Mouse (Mus musculus) megakaryocyte, adult 5-6 weeks (primary cell): ENCODE measurements around the gene Tmem144. TPM values are rescaled to one million over a fixed set of nuclear protein-coding genes. Genes with fewer than 3 reads are reported as not detected.

Experiments
- ATAC-seq: 2 replicates; pipeline ENCODE4 v1.8.0; 2016; ENCODE audit warnings: mild to moderate bottlenecking, inconsistent platforms; ENCODE audit not compliant: poor library complexity, severe bottlenecking
- total RNA-seq, 2 experiments: library from RNA; stranded (forward) in 1 of 2; stranded (reverse) in 1 of 2; fragments of 153-499, 151-499 nt in 1 of 2; fragments of 221-1000, 200-1000 nt in 1 of 2; gene quantifications; 2 replicates each; pipeline versions ENCODE4 v1.2.3 to v1.2.4; 2015 to 2017

Gene Tmem144
- total RNA-seq, 2 experiments from 2014 or later: 1.2 to 2.7 TPM

- ATAC-seq: no peak
Measured at GRCm38 (mm10) chr3:79866089-79866488, 13.5 kb upstream of the Tmem144 start.

GRCm38 (mm10) chr3:79864824-79865223 lies 12.3 kb upstream of the Tmem144 start:
- peak; percentile 97 for ATAC-seq

- ATAC-seq: no peak
Measured at GRCm38 (mm10) chr3:79858221-79858620, 5.6 kb upstream of the Tmem144 start.

GRCm38 (mm10) chr3:79857780-79858179 lies 5.2 kb upstream of the Tmem144 start:
- no peak for ATAC-seq

- no peak for ATAC-seq
Measured at GRCm38 (mm10) chr3:79852108-79852507, 465 bp downstream of the Tmem144 start.

GRCm38 (mm10) chr3:79850656-79851055 lies 1.9 kb downstream of the Tmem144 start:
- no peak for ATAC-seq

- no peak for ATAC-seq
Measured at GRCm38 (mm10) chr3:79849621-79850020, 3.0 kb downstream of the Tmem144 start.

GRCm38 (mm10) chr3:79848841-79849240 lies 3.7 kb downstream of the Tmem144 start:
- ATAC-seq: no peak

GRCm38 (mm10) chr3:79846633-79847032 lies 5.9 kb downstream of the Tmem144 start:
- peak; percentile 20; the same call in 1 of the 2 replicates for ATAC-seq

- ATAC-seq: peak; percentile 46
Measured at GRCm38 (mm10) chr3:79843999-79844398, 8.6 kb downstream of the Tmem144 start.

- peak; percentile 87 for ATAC-seq
Measured at GRCm38 (mm10) chr3:79842616-79843016, 10.0 kb downstream of the Tmem144 start.

GRCm38 (mm10) chr3:79842165-79842564 lies 10.4 kb downstream of the Tmem144 start:
- ATAC-seq: peak; percentile 53

- no peak for ATAC-seq
Measured at GRCm38 (mm10) chr3:79841475-79841874, 11.1 kb downstream of the Tmem144 start.

- 0 out of 2 replicates have a peak, but pooled peaks have one; percentile 36 for ATAC-seq
Measured at GRCm38 (mm10) chr3:79838751-79839150, 13.8 kb downstream of the Tmem144 start.

GRCm38 (mm10) chr3:79829289-79829688 lies 23.3 kb downstream of the Tmem144 start:
- no peak for ATAC-seq

GRCm38 (mm10) chr3:79825067-79825780 lies 27.3 kb downstream of the Tmem144 start:
- no peak for ATAC-seq

GRCm38 (mm10) chr3:79823176-79823575 lies 29.4 kb downstream of the Tmem144 start:
- no peak for ATAC-seq

- no peak for ATAC-seq
Measured at GRCm38 (mm10) chr3:79821131-79821530, 31.4 kb downstream of the Tmem144 start.

GRCm38 (mm10) chr3:79818202-79818995 lies 34.2 kb downstream of the Tmem144 start:
- ATAC-seq: peak; percentile 52; the same call in 1 of the 2 replicates

GRCm38 (mm10) chr3:79816229-79816628 lies 36.3 kb downstream of the Tmem144 start:
- no peak for ATAC-seq

GRCm38 (mm10) chr3:79813814-79814490 lies 38.6 kb downstream of the Tmem144 start:
- ATAC-seq: peak; percentile 88
